Mouse (Mus musculus) cerebellum, adult 2 months (tissue): Measurements from ENCODE around the gene Troap. TPM values are rescaled to one million over a fixed set of nuclear protein-coding genes. Genes with fewer than 3 reads are reported as not detected.

Experiments
- DNase-seq, 2 experiments: peaks; one replicate each; pipeline ENCODE4 v3.0.0; 2021
- H3K27ac ChIP-seq: fragments of 200-500 bp; 2 replicates; pipeline ENCODE4 v1.5.1; 2012; ENCODE audit warnings: low read length, control low read depth, inconsistent platforms; ENCODE audit not compliant: insufficient read depth
- H3K27me3 ChIP-seq: fragments of 200-500 bp; 2 replicates; pipeline ENCODE4 v1.6.1; 2012; ENCODE audit warnings: inconsistent platforms, mild to moderate bottlenecking, low read length, moderate library complexity; ENCODE audit not compliant: control insufficient read depth, insufficient read depth
- H3K4me1 ChIP-seq: fragments of 200-500 bp; 2 replicates; pipeline ENCODE4 v1.6.1; 2011; ENCODE audit warnings: low read length; ENCODE audit not compliant: control insufficient read depth, insufficient read depth
- H3K4me3 ChIP-seq: fragments of 200-500 bp; replicated peaks from 2 replicates; pipeline ENCODE3; 2011; ENCODE audit warnings: mild to moderate bottlenecking, low read depth, low read length, control low read depth; ENCODE audit not compliant: insufficient read depth
- CTCF ChIP-seq: fragments of 200-500 bp; IDR thresholded peaks from 2 replicates; pipeline ENCODE4 v1.5.1; 2011; ENCODE audit warnings: low read depth, mild to moderate bottlenecking, control low read depth, low read length, moderate library complexity, borderline replicate concordance; ENCODE audit not compliant: insufficient read depth
- POLR2A ChIP-seq: fragments of 200-500 bp; IDR thresholded peaks from 2 replicates; pipeline ENCODE4 v1.6.1; 2011; ENCODE audit warnings: low read length, control low read depth, borderline replicate concordance; ENCODE audit not compliant: insufficient read depth
- WGBS: fragments of 180-500 bp; shearing (Covaris S2); methylation state at CpG from one replicate; pipeline ENCODE4 v1.1.7; 2018; 5-methylcytosine and 5-hydroxymethylcytosine counted together
- polyA plus RNA-seq: library from polyadenylated mRNA; depleted of rRNA; stranded (reverse); fragments of >200 nt; gene quantifications from 2 replicates; pipeline ENCODE4 v1.2.3, GENCODE M21; 2012

Troap gene
- polyA plus RNA-seq, 1 experiment: 0.07 TPM

GRCm38 (mm10) chr15:99114312-99115064, 40.1 kb downstream of the Troap start:
- TF ChIP-seq CTCF (no peak), POLR2A (no peak)
- H3K27me3 ChIP-seq: no peaks in the 10 kb centered on the region
- DNase-seq: no peak
- H3K4me3 ChIP-seq: no peak overlapping the region
- H3K27ac ChIP-seq: no peak overlapping the region
- H3K4me1 ChIP-seq: no peaks in the 10 kb centered on the region
- 55% methylated on average over 14 of the region's 14 CpGs for WGBS

GRCm38 (mm10) chr15:99115065-99115423, 40.7 kb downstream of the Troap start:
- 90% methylated on average over 7 of the region's 7 CpGs for WGBS
- no peaks in the 10 kb centered on the region for H3K27me3 ChIP-seq
- H3K4me1 ChIP-seq: no peaks in the 10 kb centered on the region
- H3K27ac ChIP-seq: no peak overlapping the region
- TF ChIP-seq POLR2A: no peak
- TF ChIP-seq CTCF: no peak
- no peak overlapping the region for H3K4me3 ChIP-seq
- no peak for DNase-seq

- DNase-seq: no peak
- no peaks in the 10 kb centered on the region for H3K27me3 ChIP-seq
- 81% methylated on average over 11 of the region's 11 CpGs for WGBS
- H3K27ac ChIP-seq: no peak overlapping the region
- no peak for TF ChIP-seq POLR2A
- TF ChIP-seq CTCF: no peak
- no peaks in the 10 kb centered on the region; the same call in 1 of the 2 replicates for H3K4me1 ChIP-seq
- H3K4me3 ChIP-seq: no peak overlapping the region
Measured at GRCm38 (mm10) chr15:99116539-99116938, 42.2 kb downstream of the Troap start.

- Histone ChIP-seq H3K4me1 (no peaks in the 10 kb centered on the region; the same call in 1 of the 2 replicates), H3K27ac (no peak overlapping the region), H3K27me3 (no peaks in the 10 kb centered on the region), H3K4me3 (no peak overlapping the region)
- TF ChIP-seq POLR2A (no peak), CTCF (no peak)
- DNase-seq: no peak
- 23% methylated on average over 11 of the region's 11 CpGs for WGBS
Measured at GRCm38 (mm10) chr15:99120814-99121213, 46.4 kb downstream of the Troap start.

GRCm38 (mm10) chr15:99122642-99123041, 48.3 kb downstream of the Troap start:
- TF ChIP-seq POLR2A (no peak), CTCF (no peak)
- WGBS: 87% methylated on average over 2 of the region's 2 CpGs
- no peaks in the 10 kb centered on the region; the same call in 1 of the 2 replicates for H3K4me1 ChIP-seq
- H3K27me3 ChIP-seq: no peaks in the 10 kb centered on the region
- H3K27ac ChIP-seq: no peak overlapping the region
- DNase-seq: no peak
- H3K4me3 ChIP-seq: no peak overlapping the region

- no peak for DNase-seq
- peak within 1 kb of the TSS; percentile 67; the same call in 1 of the 2 replicates for H3K27ac ChIP-seq
- WGBS: 2% methylated on average over 12 of the region's 12 CpGs
- H3K4me1 ChIP-seq: no peaks in the 10 kb centered on the region; the same call in 1 of the 2 replicates
- peak within 1 kb of the TSS; percentile 90 for H3K4me3 ChIP-seq
- no peaks in the 10 kb centered on the region for H3K27me3 ChIP-seq
- TF ChIP-seq POLR2A (no peak), CTCF (no peak)
Measured at GRCm38 (mm10) chr15:99125711-99126080, 51.3 kb downstream of the Troap start, which contains the start of gene Spats2. Gene Spats2, plus strand, starts transcription at chr15:99125916.

- WGBS: under 1% methylated on average over 112 of the region's 115 CpGs
- no peaks in the 10 kb centered on the region for H3K27me3 ChIP-seq
- TF ChIP-seq CTCF: no peak
- TF ChIP-seq POLR2A: peak; percentile 41; the same call in 1 of the 2 replicates
- H3K27ac ChIP-seq: peak overlapping the region; percentile 67; the same call in 1 of the 2 replicates
- H3K4me3 ChIP-seq: peak overlapping the region; percentile 90
- DNase-seq: peak; percentile 89 to 95
- H3K4me1 ChIP-seq: no peaks in the 10 kb centered on the region
Measured at GRCm38 (mm10) chr15:99126081-99126815, 51.9 kb downstream of the Troap start.
